Mouse (Mus musculus) liver, adult 2 months (tissue): ENCODE results near the gene Gm16381. TPM values are rescaled to one million over a fixed set of nuclear protein-coding genes. Genes with fewer than 3 reads are reported as not detected.
"Not testable (repeated sequence)": the region's sequence is repeated elsewhere in the genome, so short reads cannot be mapped to it uniquely, and the experiment has no call there.

Source experiments
- DNase-seq: peaks from one replicate; pipeline ENCODE4 v3.0.0-alpha.2; 2011; ENCODE audit warnings: low read depth, low spot score; ENCODE audit errors: extremely low read depth
- H3K27ac ChIP-seq: fragments of 200-500 bp; replicated peaks from 2 replicates; pipeline ENCODE4 v1.5.1; 2012; ENCODE audit warnings: low read depth, mild to moderate bottlenecking, control low read depth, inconsistent platforms, low read length; ENCODE audit not compliant: insufficient read depth
- H3K27me3 ChIP-seq: fragments of 200-500 bp; 2 replicates; pipeline ENCODE4 v1.6.1; 2012; ENCODE audit warnings: mild to moderate bottlenecking, moderate library complexity, low read length, inconsistent platforms; ENCODE audit not compliant: control insufficient read depth, insufficient read depth
- H3K36me3 ChIP-seq: fragments of 200-500 bp; 2 replicates; pipeline ENCODE4 v1.6.1; 2012; ENCODE audit warnings: low read length, inconsistent platforms; ENCODE audit not compliant: control insufficient read depth, insufficient read depth
- H3K4me1 ChIP-seq: fragments of 200-500 bp; 2 replicates; pipeline ENCODE4 v1.6.1; 2011; ENCODE audit warnings: low read length; ENCODE audit not compliant: control insufficient read depth, insufficient read depth
- H3K4me3 ChIP-seq: fragments of 200-500 bp; 2 replicates; pipeline ENCODE4 v1.5.1; 2011; ENCODE audit warnings: low read depth, mild to moderate bottlenecking, control low read depth, low read length, moderate library complexity; ENCODE audit not compliant: insufficient read depth
- H3K79me2 ChIP-seq: fragments of 200-500 bp; 2 replicates; pipeline ENCODE4 v1.6.1; 2012; ENCODE audit warnings: inconsistent platforms, mild to moderate bottlenecking, low read length, moderate library complexity; ENCODE audit not compliant: control insufficient read depth, insufficient read depth
- H3K9ac ChIP-seq: fragments of 200-500 bp; 2 replicates; pipeline ENCODE4 v1.6.1; 2012; ENCODE audit warnings: low read depth, mild to moderate bottlenecking, control low read depth, inconsistent platforms, low read length
- WGBS: fragments of 180-500 bp; shearing (Covaris S2); methylation state at CpG from one replicate; pipeline ENCODE4 v1.1.7; 2018; 5-methylcytosine and 5-hydroxymethylcytosine counted together
- polyA plus RNA-seq: library from polyadenylated mRNA; depleted of rRNA; stranded (reverse); fragments of >200 nt; gene quantifications from 2 replicates; pipeline ENCODE4 v1.2.3, GENCODE M21; 2012; rRNA removed
- total RNA-seq: library from RNA; depleted of rRNA; stranded (reverse); fragments of >200 nt; gene quantifications from 2 replicates; pipeline ENCODE4 v1.2.3, GENCODE M21; 2014; rRNA removed

Gene Gm16381
- total RNA-seq = not detected in 2 replicates
- not detected in 2 replicates for polyA plus RNA-seq

- 77% methylated on average over 2 of the region's 2 CpGs for WGBS
- not testable (repeated sequence) for H3K4me3 ChIP-seq
These were observed at the start of gene Gm16381 for GRCm38 (mm10) chr12:87644520-87644919. Gm16381 (minus strand) TSS chr12:87644620.

GRCm38 (mm10) chr12:87652916-87653703 lies 8.7 kb upstream of the Gm16381 start:
- H3K9ac ChIP-seq, DNase-seq, H3K4me1 ChIP-seq, H3K27ac ChIP-seq, H3K36me3 ChIP-seq, H3K4me3 ChIP-seq, H3K27me3 ChIP-seq, H3K79me2 ChIP-seq: not testable (repeated sequence)
- 46% methylated on average over 2 of the region's 4 CpGs for WGBS

More at GRCm38 (mm10) chr12:87644520-87644919, at the start of gene Gm16381:
- not testable (repeated sequence) for H3K36me3 ChIP-seq, H3K4me1 ChIP-seq, H3K9ac ChIP-seq, DNase-seq, H3K27ac ChIP-seq, H3K79me2 ChIP-seq, H3K27me3 ChIP-seq

GRCm38 (mm10) chr12:87618569-87618968 lies 25.9 kb downstream of the Gm16381 start, which contains the start of gene Gm4027:
Gm4027 (plus strand) TSS chr12:87618869.
- H3K9ac ChIP-seq, DNase-seq, H3K4me3 ChIP-seq, H3K79me2 ChIP-seq, H3K27ac ChIP-seq, H3K36me3 ChIP-seq, H3K27me3 ChIP-seq, H3K4me1 ChIP-seq: not testable (repeated sequence)
- WGBS = 92% methylated on average over 3 of the region's 7 CpGs

GRCm38 (mm10) chr12:87602388-87602787 lies 42.0 kb downstream of the Gm16381 start, which contains the start of gene Oog1:
Oog1 (plus strand) TSS chr12:87602688.
- H3K27me3 ChIP-seq, H3K4me3 ChIP-seq, H3K4me1 ChIP-seq, DNase-seq, H3K79me2 ChIP-seq, H3K36me3 ChIP-seq, H3K9ac ChIP-seq, H3K27ac ChIP-seq: not testable (repeated sequence)
- 59% methylated on average over 1 of the region's 2 CpGs for WGBS

- H3K27ac ChIP-seq, H3K4me3 ChIP-seq, DNase-seq, H3K36me3 ChIP-seq, H3K9ac ChIP-seq, H3K27me3 ChIP-seq, H3K79me2 ChIP-seq, H3K4me1 ChIP-seq: not testable (repeated sequence)
- WGBS = 5% methylated on average over 2 of the region's 2 CpGs
These were observed 43.0 kb downstream of the Gm16381 start for GRCm38 (mm10) chr12:87601388-87601787.

Other genes with a start within 250 kb of the Gm16381 start
- 25.3 and 29.7 TPM in 2 replicates for gene Slirp, start 200.7 kb downstream of the Gm16381 start, total RNA-seq
- gene Slirp, start 200.7 kb downstream of the Gm16381 start, polyA plus RNA-seq = 11.1 and 15.6 TPM in 2 replicates
- 8.4 and 10.3 TPM in 2 replicates for gene Alkbh1, start 200.6 kb downstream of the Gm16381 start, total RNA-seq
- 4.9 and 11.1 TPM in 2 replicates for gene Alkbh1, start 200.6 kb downstream of the Gm16381 start, polyA plus RNA-seq
- gene Snw1, start 172.3 kb downstream of the Gm16381 start, total RNA-seq = 23.8 and 34.8 TPM in 2 replicates
- gene Snw1, start 172.3 kb downstream of the Gm16381 start, polyA plus RNA-seq = 3.8 and 4.3 TPM in 2 replicates
- not detected in 2 replicates for gene Gm5788, start 149.9 kb downstream of the Gm16381 start, total RNA-seq
- not detected in 2 replicates for gene Gm5788, start 149.9 kb downstream of the Gm16381 start, polyA plus RNA-seq
- gene Gm8300, start 130.3 kb downstream of the Gm16381 start, total RNA-seq = not detected in 2 replicates
- gene Gm8300, start 130.3 kb downstream of the Gm16381 start, polyA plus RNA-seq = not detected in 2 replicates
- not detected in 2 replicates for gene Oog1, start 41.9 kb downstream of the Gm16381 start, total RNA-seq
- gene Oog1, start 41.9 kb downstream of the Gm16381 start, polyA plus RNA-seq = not detected in 2 replicates
- gene Gm4027, start 25.8 kb downstream of the Gm16381 start, total RNA-seq = not detected in 2 replicates
- gene Gm4027, start 25.8 kb downstream of the Gm16381 start, polyA plus RNA-seq = not detected in 2 replicates
- gene Gm21319, start 131.1 kb upstream of the Gm16381 start, total RNA-seq = not detected in 2 replicates
- not detected in 2 replicates for gene Gm21319, start 131.1 kb upstream of the Gm16381 start, polyA plus RNA-seq
- not detected in 2 replicates for gene Gm21936, start 150.9 kb upstream of the Gm16381 start, total RNA-seq
- not detected in 2 replicates for gene Gm21936, start 150.9 kb upstream of the Gm16381 start, polyA plus RNA-seq
- not detected in 2 replicates for gene BB287469, start 172.0 kb upstream of the Gm16381 start, total RNA-seq
- gene BB287469, start 172.0 kb upstream of the Gm16381 start, polyA plus RNA-seq = not detected in 2 replicates
- gene Gm2001, start 197.7 kb upstream of the Gm16381 start, total RNA-seq = not detected in 2 replicates
- not detected in 2 replicates for gene Gm2001, start 197.7 kb upstream of the Gm16381 start, polyA plus RNA-seq
- not detected in 2 replicates for gene Gm2016, start 229.5 kb upstream of the Gm16381 start, total RNA-seq
- not detected in 2 replicates for gene Gm2016, start 229.5 kb upstream of the Gm16381 start, polyA plus RNA-seq